Mouse (Mus musculus) heart, embryonic 13.5 days (tissue): ENCODE measurements at regions not wholly inside any gene's neighbourhood (a gene's known extent, or its start where the extent isn't known, plus 50 kb on each side); places are given as distances from the start of the nearest gene placed in this dataset.
A peak's percentile ranks its signal among the peaks of the same experiment; 100 is the strongest.

Experiments used
- ATAC-seq: fragments of 200-750 bp; cut with Nextera tagmentation; 2 replicates; pipeline ENCODE4 v1.8.0; 2017; ENCODE audit warnings: moderate TSS enrichment; ENCODE audit not compliant: insufficient number of reproducible peaks, low FRiP score, low TSS enrichment; ENCODE audit errors: extremely low read depth
- H3K27ac ChIP-seq: fragments of 300-500 bp; sonication (generic); replicated peaks from 2 replicates; pipeline ENCODE4 v1.5.1; 2015; ENCODE audit warnings: moderate library complexity, mild to moderate bottlenecking, inconsistent platforms
- H3K27me3 ChIP-seq: fragments of 300-500 bp; sonication (generic); replicated peaks from 2 replicates; pipeline ENCODE4 v1.6.1; 2015; ENCODE audit warnings: mild to moderate bottlenecking, inconsistent platforms
- H3K36me3 ChIP-seq: fragments of 300-500 bp; sonication (generic); 2 replicates; pipeline ENCODE4 v1.6.1; 2015; ENCODE audit warnings: mild to moderate bottlenecking, inconsistent platforms
- H3K4me1 ChIP-seq: fragments of 300-500 bp; sonication (generic); 2 replicates; pipeline ENCODE4 v1.6.1; 2015; ENCODE audit warnings: inconsistent platforms
- H3K4me2 ChIP-seq: fragments of 300-500 bp; sonication (generic); 2 replicates; pipeline ENCODE4 v1.6.1; 2015; ENCODE audit warnings: inconsistent platforms, mild to moderate bottlenecking, moderate library complexity
- H3K4me3 ChIP-seq: fragments of 300-500 bp; sonication (generic); 2 replicates; pipeline ENCODE4 v1.5.1; 2015; ENCODE audit warnings: moderate library complexity, mild to moderate bottlenecking, inconsistent platforms
- H3K9ac ChIP-seq: fragments of 300-500 bp; sonication (generic); 2 replicates; pipeline ENCODE4 v1.6.1; 2015; ENCODE audit warnings: inconsistent platforms, mild to moderate bottlenecking, moderate library complexity
- H3K9me3 ChIP-seq: fragments of 300-500 bp; sonication (generic); 2 replicates; pipeline ENCODE4 v1.6.1; 2016; ENCODE audit warnings: inconsistent platforms
- WGBS: fragments of 180-500 bp; shearing (Covaris S2); methylation state at CpG from one replicate; pipeline ENCODE4 v1.1.7; 2015; ENCODE audit warnings: mixed read lengths; 5-methylcytosine and 5-hydroxymethylcytosine counted together

- Histone ChIP-seq H3K27me3 (no peaks in the 10 kb centered on the region), H3K9me3 (no peaks in the 10 kb centered on the region), H3K4me2 (no peak overlapping the region), H3K9ac (no peak overlapping the region), H3K27ac (peak overlapping the region; percentile 13; the same call in 1 of the 2 replicates), H3K36me3 (no peaks in the 10 kb centered on the region), H3K4me3 (no peak overlapping the region), H3K4me1 (peaks cover 20% of the 10 kb centered on the region)
- 64% methylated on average over 11 of the region's 11 CpGs for WGBS
- no peak for ATAC-seq
Observed at GRCm38 (mm10) chr13:28750949-28751692, 202.4 kb downstream of the Sox4 start.

DNA sequence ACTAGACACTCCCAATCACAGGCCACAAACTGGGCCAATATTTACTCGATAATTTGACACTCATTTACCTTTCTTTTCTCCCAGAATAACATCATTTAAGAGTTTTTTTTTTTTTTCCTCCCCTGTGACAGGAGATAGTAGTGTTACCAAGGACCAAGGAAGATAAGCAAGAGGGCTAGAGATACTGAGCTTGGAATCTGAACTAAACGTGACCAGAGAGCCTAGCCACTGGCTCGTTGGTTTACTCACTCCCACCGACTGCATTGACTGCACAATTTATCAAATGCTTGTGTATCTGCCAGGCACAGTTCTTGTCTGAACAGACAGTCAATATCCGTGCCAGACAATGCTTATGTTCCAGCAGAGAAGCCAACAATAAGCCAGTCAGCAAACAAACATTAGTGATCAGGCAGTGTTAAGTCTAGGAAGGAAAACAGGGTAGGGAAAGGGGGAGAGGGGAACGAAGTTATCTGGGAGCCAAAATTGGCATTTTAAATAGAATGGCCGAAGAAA lies 213.3 kb downstream of the Sox4 start:
- no peaks in the 10 kb centered on the region for H3K27me3 ChIP-seq
- no peaks in the 10 kb centered on the region for H3K36me3 ChIP-seq
- H3K4me1 ChIP-seq, result peaks cover 40% of the 10 kb centered on the region
- H3K4me2 ChIP-seq, result no peak overlapping the region
- H3K9ac ChIP-seq, result no peak overlapping the region
- WGBS, result 18% methylated on average over 7 of the region's 7 CpGs
- no peaks in the 10 kb centered on the region for H3K9me3 ChIP-seq
- H3K4me3 ChIP-seq, result no peak overlapping the region
- H3K27ac ChIP-seq, result 0 out of 2 replicates have a peak overlapping the region, but pooled peaks have one; percentile 12
- no peak for ATAC-seq

DNA sequence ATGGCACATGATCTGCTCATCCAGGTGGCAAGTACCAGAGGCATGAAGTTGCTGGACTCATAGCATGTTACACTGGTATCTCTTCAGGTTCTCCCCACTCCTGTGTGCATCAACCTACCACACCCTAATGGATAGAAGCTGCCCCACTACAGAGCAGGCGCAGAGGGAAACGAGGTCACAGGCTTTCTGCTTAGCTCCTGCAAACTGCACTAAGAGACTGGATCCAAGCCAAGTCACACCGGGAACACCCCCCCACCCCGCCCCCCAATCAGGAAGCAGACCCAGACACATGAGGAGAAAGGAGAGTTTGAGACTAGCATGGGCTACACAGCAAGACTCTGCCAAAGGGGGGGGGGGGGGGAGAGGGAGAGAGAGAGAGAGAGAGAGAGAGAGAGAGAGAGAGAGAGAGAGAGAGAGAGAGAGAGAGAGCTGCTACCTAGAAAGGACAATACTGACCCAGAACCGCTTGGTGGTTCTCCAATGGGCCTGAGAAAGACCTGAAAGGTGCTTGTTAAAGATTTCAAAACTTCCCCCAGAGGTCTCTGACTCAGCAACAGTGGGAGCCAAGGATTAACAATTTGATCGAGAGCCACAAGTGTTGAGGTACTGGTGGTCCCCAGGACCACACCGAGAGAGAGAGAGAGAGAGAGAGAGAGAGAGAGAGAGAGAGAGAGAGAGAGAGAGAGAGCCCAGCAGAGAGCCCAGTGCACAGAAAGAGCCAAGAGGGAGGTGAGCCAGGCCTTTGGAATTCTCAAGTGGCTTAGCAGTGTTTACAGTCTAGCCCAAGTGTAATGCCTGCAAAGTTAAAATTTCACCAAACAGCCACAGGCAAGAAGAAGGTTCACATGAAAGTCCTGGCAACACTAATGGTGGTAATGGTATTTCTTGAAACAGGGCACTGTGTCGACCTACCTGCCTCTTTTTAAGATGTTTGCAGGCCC lies 215.1 kb downstream of the Sox4 start:
- no peak for ATAC-seq
- Histone ChIP-seq H3K4me3 (no peak overlapping the region), H3K36me3 (no peaks in the 10 kb centered on the region), H3K4me2 (no peak overlapping the region), H3K27me3 (no peaks in the 10 kb centered on the region), H3K4me1 (peaks cover 40% of the 10 kb centered on the region), H3K9me3 (no peaks in the 10 kb centered on the region), H3K9ac (no peak overlapping the region), H3K27ac (peak overlapping the region; percentile 33; the same call in 1 of the 2 replicates)
- 38% methylated on average over 8 of the region's 8 CpGs for WGBS

DNA sequence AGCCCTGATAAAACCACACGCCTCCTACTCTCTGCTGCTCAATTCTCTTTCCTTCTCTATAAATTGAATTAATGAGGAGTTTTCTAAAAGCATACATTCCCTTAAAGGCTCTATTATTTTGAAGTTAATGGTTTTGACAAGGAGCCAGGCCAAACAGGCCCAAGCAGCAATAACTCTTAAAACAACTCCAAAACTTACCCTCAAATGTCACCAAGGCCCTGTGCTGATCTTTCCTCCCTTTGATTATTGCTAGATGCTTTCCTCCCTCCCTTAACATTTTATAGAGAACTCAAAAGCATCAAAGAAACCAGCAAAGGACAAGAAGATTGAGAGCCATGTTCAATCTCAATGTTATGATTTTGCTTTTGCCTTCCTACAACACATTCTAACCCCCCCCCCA lies 221.0 kb downstream of the Sox4 start:
- ATAC-seq, result no peak
- Histone ChIP-seq H3K4me1 (peaks cover 14% of the 10 kb centered on the region), H3K4me2 (no peak overlapping the region), H3K4me3 (no peak overlapping the region), H3K27ac (no peak overlapping the region), H3K27me3 (no peaks in the 10 kb centered on the region), H3K9me3 (no peaks in the 10 kb centered on the region), H3K36me3 (no peaks in the 10 kb centered on the region), H3K9ac (no peak overlapping the region)
- WGBS, result 83% methylated on average over 1 of the region's 1 CpGs

DNA sequence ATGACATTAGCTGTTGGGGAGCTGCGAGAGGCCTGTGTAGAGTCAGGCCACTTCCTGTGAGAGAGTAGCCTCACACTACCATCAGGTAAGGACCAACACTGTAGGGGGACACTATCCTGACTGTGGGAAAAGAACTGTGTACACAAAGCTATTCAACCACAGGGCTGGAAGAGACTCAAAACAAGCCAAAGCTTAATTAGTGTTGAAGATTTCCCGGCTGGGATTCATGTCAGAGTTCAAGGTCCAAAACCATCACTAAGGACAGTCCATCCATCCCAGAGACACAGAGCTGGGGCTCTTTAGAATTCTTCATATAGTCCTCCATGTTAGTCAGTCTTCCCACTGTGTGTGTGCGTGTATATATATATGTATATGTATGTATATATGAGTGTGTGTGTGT lies 221.5 kb downstream of the Sox4 start:
- Histone ChIP-seq H3K4me1 (peaks cover 11% of the 10 kb centered on the region), H3K4me2 (no peak overlapping the region), H3K36me3 (no peaks in the 10 kb centered on the region), H3K4me3 (no peak overlapping the region), H3K9me3 (no peaks in the 10 kb centered on the region), H3K9ac (no peak overlapping the region), H3K27ac (no peak overlapping the region), H3K27me3 (no peaks in the 10 kb centered on the region)
- WGBS, result 81% methylated on average over 3 of the region's 3 CpGs
- ATAC-seq, result no peak

DNA sequence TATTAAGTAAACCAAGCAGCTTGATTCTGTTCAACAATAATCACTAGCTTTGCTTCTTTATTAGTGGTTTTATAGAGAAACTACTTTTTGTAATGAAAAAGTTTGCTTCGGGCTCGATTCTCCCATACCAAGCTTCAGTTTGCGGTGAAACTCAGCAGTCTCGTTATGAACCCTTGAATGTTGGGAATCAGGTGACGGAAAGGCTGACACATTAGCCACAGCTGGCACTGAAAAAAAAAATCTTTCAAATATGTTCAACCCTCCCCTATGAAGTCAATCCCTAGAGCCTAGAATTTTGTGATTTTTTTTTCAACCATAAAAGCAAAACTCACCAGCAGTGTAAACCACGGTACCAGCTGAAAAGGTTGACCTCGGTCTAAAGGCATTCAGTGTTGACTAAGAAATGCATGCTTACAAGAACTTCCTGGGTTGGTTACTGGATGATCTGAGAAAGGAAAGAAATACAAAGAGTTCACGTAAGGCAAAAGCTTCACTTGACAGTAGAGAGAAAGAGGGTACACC lies 223.4 kb downstream of the Sox4 start:
- Histone ChIP-seq H3K36me3 (no peaks in the 10 kb centered on the region), H3K9ac (no peak overlapping the region), H3K4me3 (no peak overlapping the region), H3K4me1 (peaks cover 9% of the 10 kb centered on the region), H3K27ac (no peak overlapping the region), H3K4me2 (no peak overlapping the region), H3K27me3 (no peaks in the 10 kb centered on the region), H3K9me3 (no peaks in the 10 kb centered on the region)
- 80% methylated on average over 8 of the region's 8 CpGs for WGBS
- ATAC-seq, result no peak

GRCm38 (mm10) chr13:28728768-28729167 lies 224.7 kb downstream of the Sox4 start:
- no peaks in the 10 kb centered on the region for H3K36me3 ChIP-seq
- peaks cover 9% of the 10 kb centered on the region for H3K4me1 ChIP-seq
- no peak overlapping the region for H3K4me3 ChIP-seq
- no peak overlapping the region for H3K9ac ChIP-seq
- H3K27me3 ChIP-seq, result no peaks in the 10 kb centered on the region
- no peak for ATAC-seq
- 49% methylated on average over 5 of the region's 5 CpGs for WGBS
- no peaks in the 10 kb centered on the region for H3K9me3 ChIP-seq
- no peak overlapping the region for H3K27ac ChIP-seq
- no peak overlapping the region for H3K4me2 ChIP-seq

GRCm38 (mm10) chr13:28724300-28724699 lies 229.2 kb downstream of the Sox4 start:
- Histone ChIP-seq H3K9me3 (no peaks in the 10 kb centered on the region), H3K36me3 (no peaks in the 10 kb centered on the region), H3K4me2 (no peak overlapping the region), H3K27ac (no peak overlapping the region), H3K27me3 (no peaks in the 10 kb centered on the region), H3K4me3 (no peak overlapping the region), H3K9ac (no peak overlapping the region), H3K4me1 (peaks cover 35% of the 10 kb centered on the region)
- 64% methylated on average over 3 of the region's 3 CpGs for WGBS
- ATAC-seq, result no peak

- peaks cover 52% of the 10 kb centered on the region for H3K4me1 ChIP-seq
- no peaks in the 10 kb centered on the region for H3K27me3 ChIP-seq
- H3K9ac ChIP-seq, result no peak overlapping the region
- 79% methylated on average over 2 of the region's 2 CpGs for WGBS
- H3K9me3 ChIP-seq, result no peaks in the 10 kb centered on the region
- no peak overlapping the region for H3K27ac ChIP-seq
- ATAC-seq, result no peak
- H3K36me3 ChIP-seq, result no peaks in the 10 kb centered on the region
- no peak overlapping the region for H3K4me2 ChIP-seq
- no peak overlapping the region for H3K4me3 ChIP-seq
Observed at GRCm38 (mm10) chr13:28722074-28722473, 231.4 kb downstream of the Sox4 start.

DNA sequence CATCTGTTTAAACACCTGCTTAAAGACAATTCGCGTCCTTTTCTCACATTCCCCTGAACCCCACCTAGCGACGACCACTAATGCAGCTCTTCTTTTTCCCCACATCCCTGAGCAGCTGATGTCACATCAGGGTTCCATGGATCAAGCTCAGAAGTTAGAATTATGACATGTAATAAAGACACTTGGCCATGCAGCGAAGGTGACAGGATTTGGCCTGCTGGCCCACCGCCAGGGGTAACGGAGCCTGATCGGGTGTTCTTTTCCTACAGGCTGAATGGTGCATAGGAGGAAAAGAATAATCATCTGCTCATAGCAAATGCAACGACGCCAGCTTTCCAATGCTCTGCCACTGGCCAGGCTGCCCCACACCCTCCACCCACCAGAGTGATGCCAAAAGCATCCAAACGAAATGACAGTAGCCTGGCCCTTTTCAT lies 231.9 kb downstream of the Sox4 start:
- ATAC-seq, result no peak
- H3K4me3 ChIP-seq, result no peak overlapping the region
- no peaks in the 10 kb centered on the region for H3K36me3 ChIP-seq
- H3K9ac ChIP-seq, result no peak overlapping the region
- WGBS, result 66% methylated on average over 11 of the region's 11 CpGs
- H3K9me3 ChIP-seq, result no peaks in the 10 kb centered on the region
- no peaks in the 10 kb centered on the region for H3K27me3 ChIP-seq
- no peak overlapping the region for H3K4me2 ChIP-seq
- no peak overlapping the region for H3K27ac ChIP-seq
- H3K4me1 ChIP-seq, result peaks cover 52% of the 10 kb centered on the region

DNA sequence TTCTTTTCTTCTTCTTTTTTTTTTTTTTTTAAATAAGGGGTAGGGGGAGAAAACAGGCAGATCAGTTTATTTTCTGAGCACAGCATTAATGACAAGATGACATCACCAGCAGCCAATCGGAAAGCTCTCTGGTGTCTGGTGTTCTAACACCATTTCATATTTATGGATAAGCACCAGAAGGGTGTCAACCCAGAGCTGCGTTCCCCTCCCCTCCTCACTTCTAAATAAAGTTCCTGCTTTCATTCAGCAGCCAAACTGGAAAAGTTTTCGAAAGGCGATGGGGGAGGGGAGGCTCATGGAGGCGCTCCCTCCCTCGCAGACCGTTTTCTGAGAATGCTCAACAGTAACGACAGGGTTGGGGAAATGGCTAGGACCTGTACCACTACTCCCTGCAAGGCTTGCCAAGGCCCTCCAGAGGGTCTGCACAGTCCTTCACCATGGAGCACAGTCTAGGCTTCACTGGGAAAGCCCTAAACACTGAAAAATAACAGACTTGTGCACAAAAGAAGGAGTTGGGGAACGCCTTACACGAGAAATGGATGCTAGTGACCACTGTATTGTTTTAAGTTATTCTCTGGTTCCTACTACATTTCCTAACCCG lies 232.8 kb downstream of the Sox4 start:
- ATAC-seq, result peak; percentile 27; the same call in 1 of the 2 replicates
- peak overlapping the region; percentile 71 for H3K27ac ChIP-seq

More for the DNA sequence above, 232.8 kb downstream of the Sox4 start:
- no peaks in the 10 kb centered on the region for H3K9me3 ChIP-seq
- H3K27me3 ChIP-seq, result no peaks in the 10 kb centered on the region
- H3K4me1 ChIP-seq, result peaks cover 52% of the 10 kb centered on the region
- no peaks in the 10 kb centered on the region for H3K36me3 ChIP-seq
- H3K4me3 ChIP-seq, result peak overlapping the region; percentile 25
- 27% methylated on average over 11 of the region's 11 CpGs for WGBS
- H3K4me2 ChIP-seq, result peak overlapping the region; percentile 58
- H3K9ac ChIP-seq, result peak overlapping the region; percentile 65
